Mouse (Mus musculus): Measurements from ENCODE around the gene Abi3. TPM values are rescaled to one million over a fixed set of nuclear protein-coding genes. Genes with fewer than 3 reads are reported as not detected.
"Not testable (repeated sequence)": the region's sequence is repeated elsewhere in the genome, so short reads cannot be mapped to it uniquely, and the experiment has no call there.

Abi3 gene
- 7.4 and 9.8 TPM in 2 replicates for polyA plus RNA-seq (2015; fragmentation: Nextera tagmentation; extraction: Ambion mirVana)

DNA sequence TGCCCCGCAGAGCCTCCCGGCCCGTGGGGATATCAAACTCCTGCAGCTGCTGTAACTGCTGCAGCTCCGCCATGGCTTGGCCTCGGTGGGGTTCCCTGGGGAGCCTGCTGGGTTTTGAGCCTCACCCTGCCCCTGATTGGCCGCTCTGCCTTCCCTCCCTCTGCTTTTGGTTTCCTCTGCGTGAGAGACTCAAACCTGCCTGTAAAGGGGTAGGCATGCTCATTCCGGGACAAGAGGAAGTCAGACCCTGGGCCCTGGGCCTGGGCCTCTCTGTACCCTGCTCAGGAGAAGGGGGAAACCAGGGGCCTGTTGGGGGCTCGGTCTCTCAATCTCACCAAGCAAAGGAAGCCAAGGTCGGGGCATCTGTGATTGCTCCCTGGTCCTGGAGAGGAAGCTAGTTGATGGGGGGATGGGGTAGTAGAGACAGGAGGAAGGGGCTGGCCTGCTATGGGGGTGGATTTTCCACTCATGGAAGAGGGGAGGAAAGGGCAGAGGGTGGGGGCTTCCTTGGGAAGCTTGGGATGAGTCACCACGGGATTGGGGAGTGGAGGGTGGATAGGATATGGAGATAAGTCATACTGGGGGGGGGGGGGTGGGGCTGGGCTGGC, at the start of gene Abi3:
Gene Abi3 (minus strand): TSS at position 403 of the 608 bp plus-strand sequence.
- 13% methylated on average over 11 of the region's 11 CpGs for WGBS
- Histone ChIP-seq H3K27ac (peak within 1 kb of the TSS; percentile 59), H3K36me3 (no peaks in the 10 kb centered on the region), H3K4me1 (peaks cover 4% of the 10 kb centered on the region; the same call in 1 of the 2 replicates), H3K4me3 (replicated peaks) (peak within 1 kb of the TSS; percentile 18), H3K27me3 (replicated peaks) (no peaks in the 10 kb centered on the region; the same call in 1 of the 2 replicates), H3K9ac (no peak within 1 kb of the TSS), H3K4me2 (peak within 1 kb of the TSS; percentile 28), H3K9me3 (no peaks in the 10 kb centered on the region)
- peak; percentile 48; the same call in 1 of the 2 replicates for ATAC-seq (ENCODE audit: insufficient read depth, low FRiP score, low read depth)

DNA sequence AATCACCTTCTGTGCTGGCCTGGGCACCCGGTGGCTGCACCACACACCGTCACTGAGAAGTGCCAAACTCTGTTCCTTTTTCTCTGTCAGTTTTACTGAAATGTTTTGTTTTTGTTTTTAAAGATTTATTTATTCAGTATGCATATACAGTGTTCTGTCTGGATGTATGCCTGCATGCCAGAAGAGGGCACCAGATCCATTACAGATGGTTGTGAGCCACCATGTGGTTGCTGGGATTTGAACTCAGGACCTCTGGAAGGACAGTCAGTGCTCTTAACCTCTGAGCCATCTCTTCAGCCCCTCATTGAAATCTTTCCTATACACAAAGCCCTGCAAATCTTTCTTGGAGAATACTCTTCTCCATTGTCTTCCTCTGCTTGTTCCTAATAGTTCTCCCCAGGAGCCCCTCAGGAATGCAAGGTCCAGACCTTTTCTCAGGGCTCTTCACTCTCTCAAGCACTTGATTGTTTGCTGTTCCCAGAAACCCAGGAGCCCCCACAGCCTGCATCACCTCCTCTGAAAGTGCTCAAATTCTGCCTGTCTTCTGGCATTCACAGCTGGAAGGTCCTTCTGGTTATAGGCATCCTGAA, 48.3 kb upstream of the Abi3 start:
- ATAC-seq (ENCODE audit: insufficient read depth, low FRiP score, low read depth), result no peak
- no peak overlapping the region for H3K9ac ChIP-seq
- 68% methylated on average over 2 of the region's 2 CpGs for WGBS

DNA sequence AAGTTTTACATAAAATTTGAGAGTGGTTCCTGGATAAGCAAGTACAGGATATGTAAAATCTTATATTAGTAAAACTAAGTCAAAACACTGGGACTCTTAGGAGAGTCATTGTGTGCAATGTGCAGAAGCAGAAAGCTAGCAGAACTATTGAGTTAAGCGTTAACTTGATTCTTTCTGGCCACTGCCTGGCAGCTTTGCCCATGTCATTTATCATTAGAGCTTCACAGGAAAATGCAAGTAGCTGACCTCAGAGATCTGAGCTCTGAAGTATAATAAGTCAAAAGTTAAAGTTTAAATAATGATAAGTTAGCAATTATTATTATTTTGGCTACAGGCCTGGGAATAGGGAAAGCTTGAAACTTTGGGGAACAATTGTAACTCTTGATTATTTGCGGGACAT, 37.6 kb upstream of the Abi3 start:
- H3K9ac ChIP-seq; H3K4me1 ChIP-seq; H3K4me2 ChIP-seq; H3K9me3 ChIP-seq; H3K4me3 ChIP-seq (replicated peaks); ATAC-seq (ENCODE audit: insufficient read depth, low FRiP score, low read depth); H3K27ac ChIP-seq; H3K36me3 ChIP-seq; H3K27me3 ChIP-seq (replicated peaks): not testable (repeated sequence)
- WGBS, result 55% methylated on average over 2 of the region's 2 CpGs

More for the DNA sequence above, 48.3 kb upstream of the Abi3 start:
- no peak overlapping the region for H3K4me2 ChIP-seq
- H3K4me3 ChIP-seq (replicated peaks), result no peak overlapping the region
- no peak overlapping the region for H3K27ac ChIP-seq
- H3K4me1 ChIP-seq, result no peaks in the 10 kb centered on the region
- no peaks in the 10 kb centered on the region for H3K9me3 ChIP-seq
- H3K36me3 ChIP-seq, result no peaks in the 10 kb centered on the region
- H3K27me3 ChIP-seq (replicated peaks), result no peaks in the 10 kb centered on the region

DNA sequence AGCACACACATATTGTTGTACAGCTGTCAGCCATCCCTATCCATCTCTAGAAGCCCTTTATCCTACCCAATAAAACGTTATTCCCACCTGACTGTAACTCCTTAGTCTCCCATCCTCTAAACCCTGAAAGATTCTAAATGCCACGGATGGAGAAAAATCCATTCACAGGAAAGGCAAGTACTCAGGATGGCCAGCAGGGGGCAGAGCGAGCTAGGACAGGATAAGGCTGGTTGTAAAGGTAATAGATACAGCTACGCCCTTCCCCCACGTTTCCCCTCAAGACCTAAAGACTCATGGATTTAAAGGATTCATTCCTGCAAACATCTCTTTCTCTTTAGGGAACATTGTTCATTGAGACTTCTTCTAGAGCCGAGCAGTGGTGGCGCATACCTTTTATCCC, 34.0 kb upstream of the Abi3 start:
- 21% methylated on average over 7 of the region's 7 CpGs for WGBS
- no peak for ATAC-seq (ENCODE audit: insufficient read depth, low FRiP score, low read depth)
- Histone ChIP-seq H3K4me3 (replicated peaks) (no peak overlapping the region), H3K36me3 (no peaks in the 10 kb centered on the region), H3K9me3 (0 out of 2 replicates have a peak, but pooled peaks cover 3% of the 10 kb centered on the region), H3K9ac (no peak overlapping the region), H3K27me3 (replicated peaks) (no peaks in the 10 kb centered on the region), H3K4me2 (no peak overlapping the region), H3K27ac (no peak overlapping the region), H3K4me1 (no peaks in the 10 kb centered on the region)

DNA sequence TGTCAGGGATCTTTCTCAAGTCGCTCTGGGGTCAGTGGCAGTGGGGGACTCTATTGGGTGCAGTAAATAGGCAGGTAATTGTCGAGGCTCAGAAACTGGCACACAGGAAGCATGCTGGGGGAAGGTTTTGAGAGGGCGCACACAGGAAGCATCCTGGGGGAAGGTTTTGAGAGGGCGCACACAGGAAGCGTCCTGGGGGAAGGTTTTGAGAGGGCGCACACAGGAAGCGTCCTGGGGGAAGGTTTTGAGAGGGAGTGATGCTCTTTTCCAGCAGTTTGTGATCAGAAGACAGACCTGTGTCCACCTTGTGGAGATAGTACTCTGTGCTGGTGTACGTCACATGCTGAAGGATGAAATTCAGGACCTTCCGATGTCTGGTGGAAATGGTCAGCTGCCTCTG, 33.5 kb upstream of the Abi3 start:
- peak overlapping the region; percentile 12; the same call in 1 of the 2 replicates for H3K4me2 ChIP-seq
- 0 out of 2 replicates have a peak, but pooled peaks cover 3% of the 10 kb centered on the region for H3K9me3 ChIP-seq
- 28% methylated on average over 9 of the region's 9 CpGs for WGBS
- no peaks in the 10 kb centered on the region for H3K4me1 ChIP-seq
- no peaks in the 10 kb centered on the region for H3K27me3 ChIP-seq (replicated peaks)
- H3K27ac ChIP-seq, result no peak overlapping the region
- H3K4me3 ChIP-seq (replicated peaks), result no peak overlapping the region
- no peak for ATAC-seq (ENCODE audit: insufficient read depth, low FRiP score, low read depth)
- no peak overlapping the region for H3K9ac ChIP-seq
- H3K36me3 ChIP-seq, result no peaks in the 10 kb centered on the region

DNA sequence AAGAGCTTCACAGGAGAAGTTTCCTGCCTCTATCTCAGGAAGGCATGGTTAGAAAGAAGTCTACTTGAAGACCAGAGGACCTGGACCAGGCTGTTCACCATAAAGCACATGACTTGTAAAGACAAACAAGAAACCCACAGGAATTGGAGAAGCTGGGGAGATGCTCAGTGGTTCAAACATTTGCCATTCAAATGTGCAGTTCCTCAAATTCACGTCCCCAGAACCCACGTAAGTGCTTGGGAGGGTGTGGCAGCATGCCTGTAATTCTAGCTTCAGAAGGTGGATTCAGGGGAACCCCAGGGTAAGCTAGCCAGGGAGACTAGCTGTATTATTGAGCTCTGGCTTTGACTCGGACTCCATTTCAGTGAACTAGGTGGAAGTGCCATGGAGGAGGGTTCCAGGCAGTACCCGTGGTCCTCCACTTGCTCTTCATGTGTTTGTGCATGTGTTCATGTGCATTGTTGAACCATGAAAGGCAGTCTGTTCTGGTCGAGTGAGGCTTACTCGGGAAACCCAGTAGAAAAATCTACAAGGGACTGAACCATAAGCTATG, 27.7 kb upstream of the Abi3 start:
- Histone ChIP-seq H3K27me3 (replicated peaks) (no peaks in the 10 kb centered on the region), H3K36me3 (no peaks in the 10 kb centered on the region), H3K9ac (no peak overlapping the region), H3K9me3 (0 out of 2 replicates have a peak, but pooled peaks cover 3% of the 10 kb centered on the region), H3K4me3 (replicated peaks) (no peak overlapping the region), H3K4me2 (no peak overlapping the region), H3K27ac (no peak overlapping the region), H3K4me1 (no peaks in the 10 kb centered on the region)
- 60% methylated on average over 6 of the region's 6 CpGs for WGBS
- no peak for ATAC-seq (ENCODE audit: insufficient read depth, low FRiP score, low read depth)

DNA sequence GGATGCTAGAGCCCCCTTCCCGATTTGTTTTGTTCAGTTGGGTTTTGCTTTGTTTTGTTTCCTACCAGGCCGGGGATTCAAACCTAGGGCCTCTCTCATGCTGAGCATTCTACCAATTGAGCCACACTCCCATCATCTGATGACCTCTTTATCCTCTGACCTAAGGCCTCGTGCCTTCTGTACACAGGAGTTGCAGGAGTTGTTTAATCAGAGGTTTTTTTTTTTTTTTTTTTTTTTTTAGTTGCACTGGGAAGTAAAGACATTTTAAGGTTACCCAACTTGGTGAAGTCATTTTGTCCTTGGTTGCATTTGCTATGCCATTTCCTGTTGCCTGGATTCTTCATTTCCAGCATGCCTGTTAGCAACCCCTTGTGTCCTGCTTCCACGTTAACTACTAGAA, 27.2 kb upstream of the Abi3 start:
- Histone ChIP-seq H3K4me1 (no peaks in the 10 kb centered on the region), H3K9ac (no peak overlapping the region), H3K36me3 (no peaks in the 10 kb centered on the region), H3K27me3 (replicated peaks) (no peaks in the 10 kb centered on the region), H3K4me3 (replicated peaks) (no peak overlapping the region), H3K27ac (no peak overlapping the region), H3K9me3 (no peaks in the 10 kb centered on the region), H3K4me2 (no peak overlapping the region)
- ATAC-seq (ENCODE audit: insufficient read depth, low FRiP score, low read depth), result no peak
- WGBS, result 70% methylated on average over 4 of the region's 4 CpGs

DNA sequence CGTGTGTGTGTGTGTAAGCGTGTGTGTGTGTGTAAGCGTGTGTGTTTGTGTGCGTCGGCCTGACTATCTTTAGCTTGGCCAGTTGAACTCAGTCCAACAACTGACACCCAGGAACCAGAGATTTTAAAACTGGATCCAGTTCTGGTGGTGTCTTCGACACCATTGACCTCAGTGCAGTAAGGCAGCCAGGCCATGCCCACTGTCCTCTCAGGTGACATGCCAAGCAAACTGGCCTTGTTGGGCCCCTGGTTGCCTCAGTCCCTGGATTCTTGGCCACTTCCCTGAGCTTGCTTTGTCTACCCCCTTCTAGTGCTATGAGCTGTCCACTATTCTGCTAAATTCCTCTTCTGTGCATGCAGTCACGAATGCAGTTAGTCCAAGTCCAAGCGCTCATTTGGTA, 19.1 kb upstream of the Abi3 start:
- Histone ChIP-seq H3K36me3 (no peaks in the 10 kb centered on the region), H3K27ac (no peak overlapping the region), H3K9me3 (no peaks in the 10 kb centered on the region), H3K4me3 (replicated peaks) (no peak overlapping the region), H3K9ac (no peak overlapping the region), H3K4me1 (peaks cover 8% of the 10 kb centered on the region), H3K27me3 (replicated peaks) (no peaks in the 10 kb centered on the region), H3K4me2 (no peak overlapping the region)
- 94% methylated on average over 8 of the region's 8 CpGs for WGBS
- no peak for ATAC-seq (ENCODE audit: insufficient read depth, low FRiP score, low read depth)

DNA sequence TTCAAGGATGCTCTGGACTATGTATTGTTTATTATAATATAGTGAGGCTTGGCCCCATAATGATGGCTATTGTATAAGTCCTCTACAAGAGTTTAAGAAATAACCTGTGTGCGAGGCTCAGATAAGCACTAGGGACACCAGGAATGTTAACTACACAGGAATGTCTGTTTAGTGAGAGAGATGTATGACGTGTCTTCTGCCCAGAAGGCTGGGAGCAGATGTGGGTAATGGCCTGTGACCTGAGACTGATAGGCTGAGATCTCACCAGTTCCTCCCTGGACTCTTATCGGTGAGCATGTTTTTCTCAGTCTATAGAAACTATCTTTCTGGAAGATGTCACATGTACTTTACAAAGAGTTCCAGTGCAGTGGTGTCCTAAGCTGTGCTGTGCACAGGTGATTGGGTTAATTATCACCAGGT, 17.8 kb upstream of the Abi3 start:
- peak overlapping the region; percentile 65; the same call in 1 of the 2 replicates for H3K9ac ChIP-seq
- H3K4me3 ChIP-seq (replicated peaks), result peak overlapping the region; percentile 84
- 17% methylated on average over 3 of the region's 3 CpGs for WGBS
- H3K4me2 ChIP-seq, result peak overlapping the region; percentile 83
- peaks cover 8% of the 10 kb centered on the region for H3K4me1 ChIP-seq
- no peaks in the 10 kb centered on the region for H3K27me3 ChIP-seq (replicated peaks)
- no peak for ATAC-seq (ENCODE audit: insufficient read depth, low FRiP score, low read depth)
- no peaks in the 10 kb centered on the region for H3K9me3 ChIP-seq
- H3K36me3 ChIP-seq, result no peaks in the 10 kb centered on the region
- H3K27ac ChIP-seq, result peak overlapping the region; percentile 97; the same call in 1 of the 2 replicates

DNA sequence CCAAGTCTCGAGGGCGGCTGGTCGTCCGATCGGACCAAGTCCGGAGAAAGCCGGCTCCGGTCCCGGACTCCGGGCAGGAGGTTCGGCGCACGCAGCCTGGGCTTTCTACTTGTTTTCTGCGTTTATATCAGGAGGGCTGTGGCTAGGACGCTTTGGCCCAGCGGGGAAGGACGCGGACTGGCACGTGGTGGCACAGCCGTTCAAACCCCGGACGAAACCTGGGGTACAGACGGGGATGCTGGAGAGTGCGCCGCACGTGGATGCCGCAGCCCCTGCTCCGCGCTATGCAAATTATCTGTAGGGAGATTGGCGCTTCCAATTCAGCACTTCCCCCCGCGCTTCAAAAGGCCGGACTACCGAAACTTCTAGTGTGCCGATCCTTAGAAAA, 17.2 kb upstream of the Abi3 start:
- H3K4me2 ChIP-seq, result peak overlapping the region; percentile 83
- H3K36me3 ChIP-seq, result no peaks in the 10 kb centered on the region
- peaks cover 8% of the 10 kb centered on the region for H3K4me1 ChIP-seq
- H3K4me3 ChIP-seq (replicated peaks), result peak overlapping the region; percentile 84
- H3K9ac ChIP-seq, result peak overlapping the region; percentile 65; the same call in 1 of the 2 replicates
- H3K27ac ChIP-seq, result peak overlapping the region; percentile 97
- no peaks in the 10 kb centered on the region for H3K9me3 ChIP-seq
- ATAC-seq (ENCODE audit: insufficient read depth, low FRiP score, low read depth), result 0 out of 2 replicates have a peak, but pooled peaks have one; percentile 35
- WGBS, result under 1% methylated on average over 35 of the region's 35 CpGs
- H3K27me3 ChIP-seq (replicated peaks), result no peaks in the 10 kb centered on the region

DNA sequence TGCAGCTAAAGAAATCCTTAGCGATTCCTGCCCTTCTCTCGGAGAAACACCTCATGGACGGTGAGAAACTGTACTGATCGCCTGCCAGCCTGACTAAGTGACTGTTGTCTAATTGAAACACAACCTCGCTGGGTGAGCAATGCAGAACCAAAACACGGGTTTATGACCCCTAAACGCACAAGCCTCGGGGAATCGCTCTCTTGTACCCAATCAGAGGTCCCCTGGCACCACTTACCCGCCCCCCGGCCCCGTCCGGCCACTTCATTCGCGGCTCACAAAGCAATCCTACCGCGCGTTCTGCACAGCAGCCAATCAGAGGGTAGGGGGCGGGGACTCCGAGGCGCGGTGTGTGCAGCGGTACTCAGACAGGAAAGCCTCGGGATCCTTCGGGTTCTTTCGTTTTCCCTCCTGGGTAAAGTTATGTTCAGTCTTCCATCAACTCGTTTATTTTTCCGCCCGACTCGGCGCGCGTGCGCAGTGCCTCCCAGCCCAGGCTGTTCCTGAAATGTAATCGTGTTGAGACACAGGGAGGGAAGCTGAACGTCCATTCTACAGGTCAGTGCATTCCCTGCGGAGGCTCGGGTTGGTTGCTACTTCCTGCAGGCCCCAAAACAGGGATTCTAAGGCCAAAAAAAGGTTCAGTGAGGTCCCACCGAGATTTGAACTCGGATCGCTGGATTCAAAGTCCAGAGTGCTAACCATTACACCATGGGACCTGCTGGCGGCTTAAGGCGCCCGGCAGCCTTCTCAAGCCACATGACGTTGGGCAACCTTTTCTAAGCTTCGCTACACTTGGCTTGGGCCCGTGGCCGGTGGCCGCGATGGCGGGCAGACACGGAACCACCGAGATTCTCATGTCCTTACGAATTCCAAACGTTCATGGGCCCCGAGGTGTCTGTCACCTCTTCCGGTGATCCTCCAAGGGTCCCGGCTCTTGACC, 16.5 kb upstream of the Abi3 start:
- peak; percentile 99 for ATAC-seq (ENCODE audit: insufficient read depth, low FRiP score, low read depth)
- peak overlapping the region; percentile 83 for H3K4me2 ChIP-seq
- no peaks in the 10 kb centered on the region for H3K9me3 ChIP-seq
- H3K4me3 ChIP-seq (replicated peaks), result peak overlapping the region; percentile 84
- H3K27ac ChIP-seq, result peak overlapping the region; percentile 97
- no peaks in the 10 kb centered on the region for H3K36me3 ChIP-seq
- H3K27me3 ChIP-seq (replicated peaks), result no peaks in the 10 kb centered on the region
- H3K9ac ChIP-seq, result peak overlapping the region; percentile 65; the same call in 1 of the 2 replicates
- WGBS, result under 1% methylated on average over 58 of the region's 58 CpGs
- peaks cover 8% of the 10 kb centered on the region for H3K4me1 ChIP-seq
